Mouse (Mus musculus): ENCODE measurements around the gene Ogfod3. TPM values are rescaled to one million over a fixed set of nuclear protein-coding genes. Genes with fewer than 3 reads are reported as not detected.

Ogfod3 gene
- polyA plus RNA-seq, 1 experiment: 7.8 TPM

DNA sequence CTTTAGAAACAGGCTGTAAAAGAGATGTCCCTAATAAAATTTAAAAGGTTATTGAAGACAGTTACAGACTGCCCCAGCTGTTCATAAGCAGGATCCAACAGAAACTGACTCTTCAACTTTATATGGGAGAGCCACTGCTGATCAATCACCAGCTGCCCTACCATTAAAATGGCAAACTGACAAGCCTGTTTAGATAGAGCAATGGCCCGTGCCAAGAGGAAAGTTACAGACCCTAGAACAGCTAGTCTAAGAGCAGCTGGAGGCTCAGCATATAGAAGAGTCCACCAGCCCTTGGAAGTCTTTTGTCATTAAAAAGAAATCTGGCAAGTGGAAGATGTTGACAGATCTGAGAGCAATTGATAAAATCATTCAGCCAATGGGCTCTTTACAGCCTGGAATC, 69.9 kb downstream of the Ogfod3 start:
- no peaks in the 10 kb centered on the region for H3K4me1 ChIP-seq (ENCODE audit: control insufficient read depth, insufficient read depth, low read length)
- H3K4me3 ChIP-seq (ENCODE audit: insufficient read depth, low read length): no peak overlapping the region
- H3K27ac ChIP-seq (ENCODE audit: insufficient read depth, low read length): no peak overlapping the region
- TF ChIP-seq POLR2A (IDR thresholded peaks at IDR 0.05; ENCODE audit: extremely low read depth, insufficient read depth, low read length) (no peak), CTCF (IDR thresholded peaks at IDR 0.05; ENCODE audit: extremely low read depth, insufficient read depth, low read length) (no peak)

DNA sequence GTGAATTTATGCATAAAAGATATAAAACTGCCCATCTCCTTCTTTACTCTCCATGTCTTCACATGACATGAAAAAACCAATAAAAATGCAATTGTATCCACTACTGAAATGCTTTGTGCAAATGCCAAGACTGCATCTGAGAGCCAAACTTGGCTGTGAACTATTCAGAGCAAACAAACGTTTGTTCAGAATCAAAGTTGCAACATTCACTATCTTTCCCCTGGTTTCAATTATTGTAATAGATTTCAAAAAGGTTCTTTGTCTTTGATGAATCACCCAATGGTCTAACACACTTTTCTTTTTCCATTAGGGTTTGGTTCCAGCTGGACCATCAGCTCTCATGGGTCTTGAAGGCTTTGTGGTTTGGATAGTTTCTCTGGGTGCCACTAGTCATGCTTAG, 74.9 kb downstream of the Ogfod3 start:
- no peak overlapping the region for H3K27ac ChIP-seq (ENCODE audit: insufficient read depth, low read length)

More for the DNA sequence above, 74.9 kb downstream of the Ogfod3 start:
- Histone ChIP-seq H3K4me1 (ENCODE audit: control insufficient read depth, insufficient read depth, low read length) (no peaks in the 10 kb centered on the region), H3K4me3 (ENCODE audit: insufficient read depth, low read length) (no peak overlapping the region)
- TF ChIP-seq POLR2A (IDR thresholded peaks at IDR 0.05; ENCODE audit: extremely low read depth, insufficient read depth, low read length) (no peak), CTCF (IDR thresholded peaks at IDR 0.05; ENCODE audit: extremely low read depth, insufficient read depth, low read length) (no peak)

Other genes with a start within 250 kb of the Ogfod3 start
- gene Csnk1d, start 213.4 kb downstream of the Ogfod3 start, polyA plus RNA-seq (2012; rRNA removed): 108 and 110 TPM in 2 replicates
- gene Cd7, start 165.3 kb downstream of the Ogfod3 start, polyA plus RNA-seq (2012; rRNA removed): 3.4 and 3.8 TPM in 2 replicates
- not detected in 2 replicates for gene Sectm1b, start 141.1 kb downstream of the Ogfod3 start, polyA plus RNA-seq (2012; rRNA removed)
- gene Sectm1a, start 123.5 kb downstream of the Ogfod3 start, polyA plus RNA-seq (2012; rRNA removed): not detected in 2 replicates
- gene Tex19.2, start 86.0 kb downstream of the Ogfod3 start, polyA plus RNA-seq (2012; rRNA removed): not detected in 2 replicates
- not detected in 2 replicates for gene Tex19.1, start 58.6 kb downstream of the Ogfod3 start, polyA plus RNA-seq (2012; rRNA removed)
- 0.17 and 0.19 TPM in 2 replicates for gene Uts2r, start 44.4 kb downstream of the Ogfod3 start, polyA plus RNA-seq (2012; rRNA removed)
- gene Hexdc, start 278 bp downstream of the Ogfod3 start, polyA plus RNA-seq (2012; rRNA removed): 69.9 and 70.0 TPM in 2 replicates
- gene Cybc1, start 24.6 kb upstream of the Ogfod3 start, polyA plus RNA-seq (2012; rRNA removed): 25.9 and 27.5 TPM in 2 replicates
- gene Narf, start 32.5 kb upstream of the Ogfod3 start, polyA plus RNA-seq (2012; rRNA removed): 43.1 and 43.3 TPM in 2 replicates
- gene Foxk2, start 55.3 kb upstream of the Ogfod3 start, polyA plus RNA-seq (2012; rRNA removed): 51.7 and 53.3 TPM in 2 replicates
- gene Wdr45b, start 149.7 kb upstream of the Ogfod3 start, polyA plus RNA-seq (2012; rRNA removed): 75.7 and 85.8 TPM in 2 replicates
- gene Rab40b, start 183.5 kb upstream of the Ogfod3 start, polyA plus RNA-seq (2012; rRNA removed): 31.1 and 33.7 TPM in 2 replicates
- 38.1 and 41.0 TPM in 2 replicates for gene Fn3krp, start 216.7 kb upstream of the Ogfod3 start, polyA plus RNA-seq (2012; rRNA removed)
- 47.9 and 50.4 TPM in 2 replicates for gene Fn3k, start 230.2 kb upstream of the Ogfod3 start, polyA plus RNA-seq (2012; rRNA removed)
- gene Tbcd, start 247.2 kb upstream of the Ogfod3 start, polyA plus RNA-seq (2012; rRNA removed): 53.8 and 64.2 TPM in 2 replicates